15 mouse cellular contexts compared by ENCODE assay signal in the genomic region with DNA sequence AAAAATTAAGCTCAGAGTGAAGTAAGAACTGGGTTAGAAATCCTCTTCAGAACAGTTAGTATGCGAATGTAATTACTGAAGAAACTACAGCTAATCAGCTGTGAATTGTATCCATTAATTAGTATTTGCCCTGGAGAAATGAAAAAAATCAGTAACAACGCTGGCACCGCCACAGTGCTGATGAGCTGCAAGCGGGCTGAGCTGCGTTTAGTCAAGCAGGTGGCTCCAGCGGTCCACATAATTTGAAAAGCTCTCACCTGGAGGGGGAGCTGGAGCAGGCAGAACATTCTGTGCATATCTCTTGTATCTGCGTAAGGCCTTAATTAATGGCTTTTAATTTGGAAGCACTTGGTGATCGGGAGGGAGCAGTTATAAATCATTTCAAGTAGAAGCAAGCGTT.
DNase-seq lines count a peak whose midpoint lies in the region; ATAC-seq and TF ChIP-seq lines count a peak whose summit lies in the region.
"Had no signal": no experiment of that assay in that cellular context is flagged by ENCODE, and none has a peak within 500 bp of the region (broad histone marks: within the 10 kb centered on the region; RNA-seq: fewer than 3 reads in every experiment).

No protein-coding gene starts in this region.

- peak overlapping the region; percentile 61 for H3K27ac ChIP-seq in hindbrain, embryonic 13.5 days
- H3K27ac ChIP-seq in hindbrain, embryonic 10.5 days = no peak overlapping the region
- H3K27ac ChIP-seq in forebrain, embryonic 15.5 days (replicated peaks) = no peak overlapping the region
- H3K27ac ChIP-seq in midbrain, postnatal 0 days (ENCODE audit: low read depth, low read length) = peak overlapping the region; percentile 4; the same call in 1 of the 2 replicates
- H3K27ac ChIP-seq: heart, embryonic 15.5 days; layer of hippocampus, adult 2 months; liver, embryonic 12.5 days had no signal

- ATAC-seq in hindbrain, embryonic 13.5 days (ENCODE audit: low FRiP score) = peak; percentile 61; the same call in 1 of the 2 replicates
- ATAC-seq in forebrain, embryonic 15.5 days (replicated peaks) = peak; percentile 21; the same call in 1 of the 2 replicates
- no peak for ATAC-seq in midbrain, postnatal 0 days (ENCODE audit: low FRiP score)
- ATAC-seq: intestine, postnatal 0 days; liver, embryonic 12.5 days had no signal

- H3K27me3 ChIP-seq in hindbrain, embryonic 13.5 days = no peaks in the 10 kb centered on the region
- no peaks in the 10 kb centered on the region for H3K27me3 ChIP-seq in hindbrain, embryonic 10.5 days (ENCODE audit: insufficient read depth, poor library complexity, severe bottlenecking)
- peaks cover 6% of the 10 kb centered on the region; the same call in 1 of the 2 replicates for H3K27me3 ChIP-seq in forebrain, embryonic 15.5 days
- H3K27me3 ChIP-seq in midbrain, postnatal 0 days (ENCODE audit: insufficient read depth, low read length) = no peaks in the 10 kb centered on the region
- H3K27me3 ChIP-seq: heart, embryonic 15.5 days; liver, embryonic 12.5 days had no signal

- whole genome bisulfite sequencing in hindbrain, embryonic 13.5 days = 40% methylated on average over 9 of the region's 9 CpGs
- 86% methylated on average over 9 of the region's 9 CpGs for WGBS in hindbrain, embryonic 10.5 days
- WGBS in forebrain, embryonic 15.5 days = 19% methylated on average over 9 of the region's 9 CpGs
- 38% methylated on average over 9 of the region's 9 CpGs for WGBS in midbrain, postnatal 0 days

- no peaks in the 10 kb centered on the region for H3K9me3 ChIP-seq in hindbrain, embryonic 13.5 days
- no peaks in the 10 kb centered on the region for H3K9me3 ChIP-seq in hindbrain, embryonic 10.5 days
- H3K9me3 ChIP-seq in forebrain, embryonic 15.5 days = no peaks in the 10 kb centered on the region
- no peaks in the 10 kb centered on the region for H3K9me3 ChIP-seq in midbrain, postnatal 0 days (ENCODE audit: low read length)
- H3K9me3 ChIP-seq: heart, embryonic 15.5 days; liver, embryonic 12.5 days had no signal

- peaks cover 64% of the 10 kb centered on the region for H3K4me1 ChIP-seq in hindbrain, embryonic 13.5 days (replicated peaks)
- H3K4me1 ChIP-seq in hindbrain, embryonic 10.5 days (replicated peaks) = peaks cover 33% of the 10 kb centered on the region
- H3K4me1 ChIP-seq in forebrain, embryonic 15.5 days = peaks cover 56% of the 10 kb centered on the region
- H3K4me1 ChIP-seq in midbrain, postnatal 0 days (ENCODE audit: insufficient read depth, low read length) = no peaks in the 10 kb centered on the region; the same call in 1 of the 2 replicates
- H3K4me1 ChIP-seq: heart, embryonic 15.5 days; liver, embryonic 12.5 days had no signal

- DNase-seq in hindbrain, embryonic 10.5 days (ENCODE audit: low spot score) = no peak
- peak; percentile 42 for DNase-seq in brain, adult 2 months (ENCODE audit: low read depth, low spot score)
- peak; percentile 85 for DNase-seq in midbrain, postnatal 0 days (ENCODE audit: low spot score)
- DNase-seq in thymus, postnatal 10 days (ENCODE audit: low spot score in 2 of 2) = no peak
- no peak for DNase-seq in cerebellum, adult 9-10 months
- no peak for DNase-seq in layer of hippocampus, adult 18-20 months (ENCODE audit: low spot score in 2 of 2)
- DNase-seq: gastrocnemius, postnatal 14 days; lung, postnatal 14 days had no signal

- peak; percentile 60 for TF ChIP-seq CTCF in midbrain, postnatal 0 days (IDR thresholded peaks at IDR 0.05)

- no peak overlapping the region for H3K9ac ChIP-seq in hindbrain, embryonic 13.5 days
- H3K9ac ChIP-seq in forebrain, embryonic 15.5 days (replicated peaks) = no peak overlapping the region
- H3K9ac ChIP-seq in midbrain, postnatal 0 days (replicated peaks; ENCODE audit: low read length, poor library complexity, severe bottlenecking) = no peak overlapping the region
- H3K9ac ChIP-seq: heart, embryonic 15.5 days; liver, embryonic 12.5 days had no signal

- H3K4me3 ChIP-seq in hindbrain, embryonic 13.5 days = no peak overlapping the region
- H3K4me3 ChIP-seq in hindbrain, embryonic 10.5 days = no peak overlapping the region
- H3K4me3 ChIP-seq in forebrain, embryonic 15.5 days = no peak overlapping the region
- no peak overlapping the region for H3K4me3 ChIP-seq in midbrain, postnatal 0 days (ENCODE audit: low read depth, low read length)
- H3K4me3 ChIP-seq: erythroblast, embryonic 14.5 days; heart, embryonic 15.5 days; layer of hippocampus, adult 2 months; liver, embryonic 12.5 days had no signal

- no peak overlapping the region for H3K4me2 ChIP-seq in hindbrain, embryonic 13.5 days
- no peak overlapping the region for H3K4me2 ChIP-seq in forebrain, embryonic 15.5 days (replicated peaks)
- H3K4me2 ChIP-seq in midbrain, postnatal 0 days (ENCODE audit: low read depth, low read length, poor library complexity, severe bottlenecking) = no peak overlapping the region
- H3K4me2 ChIP-seq: heart, embryonic 15.5 days; liver, embryonic 12.5 days had no signal

- H3K36me3 ChIP-seq in hindbrain, embryonic 13.5 days = no peaks in the 10 kb centered on the region
- peaks cover 11% of the 10 kb centered on the region; the same call in 1 of the 2 replicates for H3K36me3 ChIP-seq in hindbrain, embryonic 10.5 days
- H3K36me3 ChIP-seq in forebrain, embryonic 15.5 days = no peaks in the 10 kb centered on the region
- H3K36me3 ChIP-seq in midbrain, postnatal 0 days (ENCODE audit: insufficient read depth, low read length) = no peaks in the 10 kb centered on the region
- H3K36me3 ChIP-seq: heart, embryonic 15.5 days; liver, embryonic 12.5 days had no signal

Comparison
In these comparisons a context has a peak if more than half of its experiments do, and no peak if none do; other contexts are left out.
1. H3K27ac ChIP-seq: peak in hindbrain, embryonic 13.5 days (single experiment) and midbrain, postnatal 0 days (single experiment); none in hindbrain, embryonic 10.5 days (single experiment) and forebrain, embryonic 15.5 days (single experiment).
2. DNase-seq: peak in brain, adult 2 months (single experiment) and midbrain, postnatal 0 days (single experiment); none in hindbrain, embryonic 10.5 days (single experiment), thymus, postnatal 10 days (0 of 2), cerebellum, adult 9-10 months (single experiment) and layer of hippocampus, adult 18-20 months (0 of 2).